Mouse (Mus musculus): ENCODE measurements at regions not wholly inside any gene's neighbourhood (a gene's known extent, or its start where the extent isn't known, plus 50 kb on each side); places are given as distances from the start of the nearest gene placed in this dataset.

DNA sequence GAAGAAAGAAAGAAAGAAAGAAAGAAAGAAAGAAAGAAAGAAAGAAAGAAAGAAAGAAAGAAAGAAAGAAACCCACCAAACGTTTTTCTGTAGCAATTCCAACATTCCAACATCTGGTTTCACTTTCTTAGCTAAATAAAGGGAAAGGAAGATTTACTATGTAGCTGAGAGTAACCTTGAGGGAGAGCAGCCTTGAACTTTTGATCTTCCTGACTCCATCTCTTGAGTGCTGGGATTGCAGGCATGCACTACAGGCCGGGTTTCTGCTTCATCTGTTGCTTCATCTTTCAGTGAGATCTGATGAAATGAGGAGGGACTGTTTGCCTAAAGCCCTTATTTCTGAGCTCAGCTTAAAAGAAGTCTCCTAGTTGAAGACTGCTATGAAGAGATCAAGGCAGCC is 57.8 kb upstream of the Tmem164 start:
- DNase-seq (ENCODE audit: extremely low read depth, low read depth, low spot score): no peak

DNA sequence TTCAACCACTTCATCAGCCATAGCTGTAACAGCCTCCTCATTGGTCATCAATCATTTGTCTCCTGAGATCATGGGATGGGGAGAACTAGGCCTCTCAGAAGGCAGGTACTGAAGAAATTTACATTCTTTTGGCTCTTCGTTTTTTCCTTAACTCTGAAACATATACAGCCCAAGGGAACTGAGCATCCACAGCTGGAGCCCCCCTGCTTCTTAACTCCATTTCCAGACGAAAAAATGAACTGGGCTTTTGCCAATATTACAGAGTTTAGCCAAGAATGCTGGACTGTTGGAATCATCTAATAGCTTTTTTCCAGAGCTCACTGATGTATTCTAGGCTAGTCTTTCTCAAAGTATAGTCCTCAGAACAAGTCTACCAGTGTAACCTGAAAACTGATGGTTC is 57.3 kb upstream of the Tmem164 start:
- DNase-seq (ENCODE audit: extremely low read depth, low read depth, low spot score): no peak
